Mouse (Mus musculus): Measurements from ENCODE around the gene Golim4.
A peak's percentile ranks its signal among the peaks of the same experiment; 100 is the strongest.
"Not testable (repeated sequence)": the region's sequence is repeated elsewhere in the genome, so short reads cannot be mapped to it uniquely, and the experiment has no call there.

The Golim4 gene

DNA sequence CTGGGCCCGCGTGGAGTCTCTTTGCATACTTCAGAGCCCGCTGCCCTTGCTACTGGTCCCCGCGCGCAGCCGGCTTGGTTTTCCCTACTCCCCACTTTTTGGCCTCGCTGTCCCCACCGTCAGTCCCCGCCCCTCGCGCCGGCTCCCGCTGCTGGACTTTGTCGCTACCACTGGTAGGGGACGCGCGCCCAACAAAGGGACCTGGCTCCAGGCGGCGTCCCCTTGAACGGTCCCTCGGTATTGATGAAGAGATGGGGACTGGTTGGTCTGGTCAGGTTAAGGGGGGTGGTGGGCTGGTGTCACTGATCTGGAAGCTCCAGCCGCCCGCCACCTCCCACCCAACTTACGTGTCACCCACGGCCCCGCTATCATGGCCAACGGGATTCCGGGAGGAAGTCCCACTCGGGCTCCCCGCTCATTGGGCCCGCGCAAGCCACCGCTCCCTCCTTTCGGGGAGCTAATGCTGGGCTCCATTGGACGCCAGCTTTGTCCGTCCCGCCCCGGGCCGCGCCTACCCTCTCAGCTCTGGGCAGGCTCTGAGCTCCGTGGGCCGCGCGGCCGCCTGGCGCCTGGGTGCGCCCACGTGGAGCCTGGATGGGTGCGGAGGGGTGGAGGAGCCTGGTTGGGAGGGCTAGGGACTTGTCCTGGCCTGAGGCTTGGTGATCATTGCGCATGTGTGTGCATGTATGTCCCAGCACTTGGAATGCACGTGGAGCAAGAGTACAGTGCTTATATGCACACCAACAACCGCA lies at the start of gene Golim4:
Golim4 (minus strand) TSS at position 399 of the 752 bp plus-strand sequence.
- peak; percentile 72 for DNase-seq (ENCODE audit: extremely low read depth, low read depth, low spot score)

- no peak for DNase-seq (ENCODE audit: extremely low read depth, low read depth, low spot score)
These were observed 48.9 kb upstream of the Golim4 start for GRCm38 (mm10) chr3:76005621-76006020.

DNA sequence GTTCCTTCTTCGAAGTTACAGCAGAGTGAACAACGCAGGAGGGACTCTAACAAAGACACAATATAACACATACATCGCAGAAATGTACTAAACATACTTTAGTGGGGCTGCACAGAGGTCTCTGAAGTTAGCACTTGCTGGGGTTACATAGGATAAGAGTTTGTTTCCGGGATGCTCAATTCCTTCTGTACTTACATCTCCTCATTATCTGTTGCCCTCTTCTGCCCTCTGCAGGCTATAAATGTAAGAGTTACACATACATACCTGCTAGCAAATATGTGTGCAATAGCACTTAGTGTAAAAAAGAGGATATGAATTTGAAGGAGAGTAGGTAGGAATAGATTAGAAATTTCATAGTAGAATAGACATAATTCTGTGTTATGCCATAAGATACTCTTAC lies 44.4 kb upstream of the Golim4 start:
- DNase-seq (ENCODE audit: extremely low read depth, low read depth, low spot score) = no peak

- DNase-seq (ENCODE audit: extremely low read depth, low read depth, low spot score) = no peak
These were observed 43.7 kb upstream of the Golim4 start for GRCm38 (mm10) chr3:76000481-76000880.

DNA sequence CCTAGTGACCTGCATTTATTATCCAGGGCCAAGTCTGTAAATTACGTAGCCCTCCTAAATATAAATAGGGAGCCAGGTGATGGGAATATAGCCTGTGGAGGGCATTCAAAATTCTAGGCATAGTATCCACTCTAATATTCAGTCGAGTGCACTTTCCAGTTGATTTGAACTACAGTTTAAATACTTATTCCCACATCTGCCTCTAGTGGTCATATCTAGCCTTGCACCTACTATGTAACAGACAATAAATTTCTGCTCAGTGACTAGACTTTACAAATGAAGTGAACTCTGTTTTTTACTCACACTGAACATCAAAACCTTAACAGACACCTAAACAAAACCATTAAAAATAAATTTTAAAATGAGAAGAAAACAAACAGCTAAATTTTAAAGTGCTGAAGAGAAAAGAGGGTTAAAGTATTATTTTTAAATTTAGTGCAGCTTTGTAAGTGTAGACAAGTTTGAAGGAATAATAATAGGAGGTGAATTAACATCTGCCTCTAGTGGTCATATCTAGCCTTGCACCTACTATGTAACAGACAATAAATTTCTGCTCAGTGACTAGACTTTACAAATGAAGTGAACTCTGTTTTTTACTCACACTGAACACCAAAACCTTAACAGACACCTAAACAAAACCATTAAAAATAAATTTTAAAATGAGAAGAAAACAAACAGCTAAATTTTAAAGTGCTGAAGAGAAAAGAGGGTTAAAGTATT lies 24.4 kb upstream of the Golim4 start:
- not testable (repeated sequence) for DNase-seq (ENCODE audit: extremely low read depth, low read depth, low spot score)

DNA sequence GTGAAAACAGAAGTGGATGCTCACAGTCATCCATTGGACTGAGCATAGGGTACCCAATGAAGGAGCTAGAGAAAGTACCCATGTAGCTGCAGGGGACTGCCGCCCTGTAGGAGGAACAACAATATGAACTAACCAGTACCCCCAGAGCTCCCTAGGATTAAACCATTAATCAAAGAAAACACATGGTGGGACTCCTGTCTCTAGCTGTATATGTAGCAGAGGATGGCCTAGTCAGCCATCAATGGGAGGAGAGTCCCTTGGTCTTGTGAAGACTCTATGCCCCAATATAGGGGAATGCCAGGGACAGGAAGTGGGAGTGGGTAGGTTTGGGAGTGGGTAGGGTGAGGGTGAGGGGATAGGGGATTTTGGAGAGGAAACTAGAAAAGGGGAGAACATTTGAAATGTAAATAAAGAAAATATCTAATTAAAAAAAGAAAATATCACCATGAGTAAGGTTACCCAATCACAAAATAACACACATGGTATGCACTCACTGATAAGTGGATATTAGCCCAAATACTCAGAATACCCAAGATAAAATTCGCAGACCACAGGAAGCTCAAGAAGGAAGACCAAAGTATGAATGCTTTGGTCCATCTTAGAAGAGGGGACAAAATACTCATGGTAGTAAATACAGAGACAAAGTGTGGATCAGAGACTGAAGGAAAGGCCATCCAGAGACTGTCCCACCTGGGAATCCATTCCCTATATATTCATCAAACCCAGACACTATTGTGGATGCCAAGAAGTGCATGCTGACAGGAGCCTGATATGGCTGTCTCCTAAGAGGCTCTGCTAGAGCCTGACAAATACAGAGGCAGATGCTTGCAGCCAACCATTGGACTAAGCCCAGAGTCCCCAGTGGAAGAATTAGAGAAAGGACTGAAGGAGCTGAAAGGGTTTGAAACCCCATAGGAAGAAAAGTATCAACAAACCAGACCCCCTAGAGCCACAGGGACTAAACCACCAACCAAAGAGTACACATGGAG lies 6.3 kb upstream of the Golim4 start:
- DNase-seq (ENCODE audit: extremely low read depth, low read depth, low spot score) = not testable (repeated sequence)

- DNase-seq (ENCODE audit: extremely low read depth, low read depth, low spot score) = no peak
These were observed 873 bp downstream of the Golim4 start for GRCm38 (mm10) chr3:75955661-75956491.

DNA sequence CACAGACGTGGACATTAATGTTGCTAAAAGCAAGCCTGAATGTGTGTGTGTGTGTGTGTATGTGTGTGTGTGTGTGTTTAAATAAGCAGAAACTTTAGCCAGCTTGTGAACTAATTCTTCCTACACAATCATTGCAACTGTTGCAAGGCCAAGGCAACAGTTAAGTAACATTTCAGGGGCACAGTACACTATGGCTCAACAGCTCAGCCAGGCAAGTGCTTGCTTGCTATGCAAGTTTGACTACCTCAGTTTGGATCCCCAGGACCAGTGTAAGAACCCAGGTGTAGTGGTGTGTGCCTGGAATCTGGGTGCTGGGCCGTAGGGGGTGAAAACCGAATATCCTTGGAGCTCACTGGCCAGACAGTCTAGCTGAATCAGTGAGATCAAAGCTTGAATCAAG lies 2.6 kb downstream of the Golim4 start:
- DNase-seq (ENCODE audit: extremely low read depth, low read depth, low spot score) = peak; percentile 93

DNA sequence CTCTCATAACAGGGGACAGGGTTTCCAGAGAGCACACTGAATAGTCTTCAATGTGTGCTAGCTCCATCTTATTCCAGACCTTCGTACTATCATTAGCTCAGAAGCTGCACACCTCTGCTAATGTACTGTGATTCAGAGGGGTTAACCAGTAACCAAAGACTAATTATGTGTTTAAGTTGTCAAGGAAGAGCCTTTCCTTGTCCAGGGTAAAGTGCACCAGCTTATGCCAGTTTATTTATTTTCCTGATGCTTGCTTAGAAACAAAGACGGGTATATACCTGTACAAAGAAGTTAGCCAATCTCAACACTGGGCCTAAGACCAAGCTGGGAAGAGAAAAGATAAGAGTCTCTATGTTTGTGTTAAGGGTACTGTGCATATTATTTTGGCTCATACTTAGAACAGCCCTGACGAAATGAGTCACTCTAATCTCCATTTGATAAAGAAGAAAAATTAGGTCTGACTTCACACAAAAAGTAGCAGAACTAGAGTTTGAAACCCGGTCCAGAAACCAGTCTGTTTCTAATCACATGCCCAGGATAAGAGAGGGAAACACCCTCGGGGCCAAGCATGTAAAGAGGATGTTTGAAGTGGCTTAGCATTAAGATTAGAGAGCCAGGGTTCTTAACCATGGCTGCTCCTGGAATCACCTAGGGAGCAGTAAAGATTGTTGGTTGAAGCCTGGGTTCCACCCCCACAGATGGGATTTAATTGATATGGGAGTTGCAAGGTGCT lies 4.3 kb downstream of the Golim4 start:
- peak; percentile 88 for DNase-seq (ENCODE audit: extremely low read depth, low read depth, low spot score)

DNA sequence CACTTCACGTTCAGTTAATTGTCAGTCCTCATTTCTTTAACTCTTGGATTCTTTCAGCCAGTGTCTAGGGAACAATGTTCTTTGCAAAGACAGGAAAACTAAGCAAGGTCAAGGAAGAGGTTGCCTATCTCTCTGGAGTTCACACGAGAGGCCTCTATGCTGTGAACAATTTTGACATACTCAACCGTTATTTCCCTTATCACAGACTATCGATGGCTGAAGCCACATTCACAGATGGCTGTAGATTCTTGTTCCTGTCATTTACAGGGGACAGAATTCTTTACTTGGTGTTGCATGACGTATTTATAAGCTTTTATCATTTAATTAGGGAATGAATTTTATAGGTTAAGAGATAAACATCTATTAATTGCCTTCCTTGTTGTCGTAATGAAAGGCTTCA lies 5.9 kb downstream of the Golim4 start:
- no peak for DNase-seq (ENCODE audit: extremely low read depth, low read depth, low spot score)

DNA sequence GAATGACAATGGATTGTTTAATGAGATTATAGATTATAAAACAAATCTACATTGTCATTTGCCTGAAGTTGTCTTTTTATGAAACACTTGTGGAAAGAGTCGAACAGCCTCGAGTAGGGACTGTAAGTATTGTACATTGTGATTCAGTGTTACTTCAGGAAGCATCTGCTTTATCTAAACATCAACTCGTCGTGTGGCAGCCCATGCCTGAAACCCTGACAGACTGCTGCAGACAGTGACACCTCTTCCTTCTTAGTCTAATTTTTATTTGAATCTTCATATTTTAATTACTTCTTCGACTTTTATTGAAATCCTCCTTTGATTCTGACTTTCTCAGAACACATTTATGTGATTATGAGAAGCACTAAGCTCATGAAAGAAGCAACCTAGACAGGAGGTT lies 7.4 kb downstream of the Golim4 start:
- DNase-seq (ENCODE audit: extremely low read depth, low read depth, low spot score) = no peak

DNA sequence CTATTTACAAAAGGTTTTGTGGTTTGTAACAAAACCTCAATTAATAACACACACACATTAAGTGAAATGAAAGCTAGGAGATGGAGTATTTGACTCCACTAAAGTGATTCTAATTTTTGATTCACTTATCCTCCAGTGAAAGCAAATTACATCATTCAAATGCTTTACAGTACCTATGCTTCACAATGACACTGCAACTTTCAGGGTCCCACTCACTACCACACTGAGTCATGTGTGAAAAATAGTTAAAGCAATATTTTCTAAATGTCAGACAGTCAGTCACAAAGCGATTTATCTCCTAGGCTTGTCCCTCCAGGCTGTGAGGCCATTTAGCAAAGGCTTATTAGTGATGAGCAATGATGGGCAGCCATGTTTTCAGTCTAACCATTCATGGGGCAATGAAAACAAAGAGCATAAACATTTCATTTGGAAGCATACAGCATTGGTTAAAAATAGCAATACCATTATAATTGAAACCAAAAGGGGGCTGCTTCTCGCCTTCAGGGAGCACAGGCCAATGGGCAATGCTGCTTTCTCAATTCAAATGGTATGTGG lies 8.1 kb downstream of the Golim4 start:
- DNase-seq (ENCODE audit: extremely low read depth, low read depth, low spot score) = no peak

DNA sequence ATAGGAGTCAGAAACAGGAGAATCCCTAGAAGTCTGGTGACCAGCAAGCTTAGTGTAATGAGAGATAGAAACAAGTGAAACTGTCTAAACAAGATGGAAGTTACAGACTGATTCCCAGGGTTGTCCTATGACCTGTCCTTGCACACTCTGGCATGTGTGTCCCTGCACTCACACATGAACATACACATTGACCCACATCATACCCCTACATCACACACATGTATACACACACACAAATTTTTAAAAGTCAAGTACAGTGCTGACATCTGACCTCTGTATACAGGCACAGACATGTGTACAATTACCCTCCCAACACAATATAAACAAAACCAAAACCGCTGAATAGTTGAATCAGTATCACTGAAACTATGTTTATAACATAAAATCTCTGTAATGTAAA lies 8.7 kb downstream of the Golim4 start:
- DNase-seq (ENCODE audit: extremely low read depth, low read depth, low spot score) = no peak

DNA sequence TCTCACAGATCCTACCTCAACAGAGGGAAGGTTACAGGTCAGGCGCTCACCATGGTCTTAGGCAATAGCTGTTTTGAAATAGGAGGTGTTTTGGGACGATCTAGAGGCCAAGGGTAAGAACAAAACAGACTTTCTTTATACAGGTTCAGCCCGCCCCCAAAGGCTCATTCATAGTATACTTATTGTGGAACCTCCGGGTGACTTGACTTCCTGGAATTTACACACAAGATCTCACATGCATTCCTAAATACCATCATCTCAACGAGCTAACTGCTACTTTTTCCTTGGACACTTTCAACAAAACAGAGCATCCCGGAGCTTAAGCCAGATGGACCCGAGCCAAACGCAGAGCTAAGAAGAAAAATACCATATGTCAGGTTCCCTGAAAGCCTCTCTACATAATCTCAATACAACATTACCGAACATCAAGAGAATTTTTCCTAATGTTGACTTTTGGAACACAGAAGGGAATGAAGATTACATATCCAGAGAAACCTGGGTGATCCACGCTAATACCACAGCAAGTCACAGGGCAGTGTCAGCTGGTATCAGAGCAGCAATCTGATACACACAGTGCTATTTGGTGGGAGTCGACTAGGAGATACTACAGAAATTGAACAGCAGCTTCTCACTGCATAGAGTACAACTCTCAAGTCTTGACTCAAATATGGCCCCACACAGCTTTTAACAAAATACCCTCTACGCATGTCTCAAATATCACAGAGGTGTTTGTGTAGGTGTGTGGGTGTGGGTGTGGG lies 14.3 kb downstream of the Golim4 start:
- peak; percentile 82 for DNase-seq (ENCODE audit: extremely low read depth, low read depth, low spot score)

GRCm38 (mm10) chr3:75941864-75942263 lies 14.9 kb downstream of the Golim4 start:
- no peak for DNase-seq (ENCODE audit: extremely low read depth, low read depth, low spot score)

- DNase-seq (ENCODE audit: extremely low read depth, low read depth, low spot score) = no peak
These were observed 20.6 kb downstream of the Golim4 start for GRCm38 (mm10) chr3:75936152-75936551.

GRCm38 (mm10) chr3:75930659-75931225 lies 26.0 kb downstream of the Golim4 start:
- no peak for DNase-seq (ENCODE audit: extremely low read depth, low read depth, low spot score)

DNA sequence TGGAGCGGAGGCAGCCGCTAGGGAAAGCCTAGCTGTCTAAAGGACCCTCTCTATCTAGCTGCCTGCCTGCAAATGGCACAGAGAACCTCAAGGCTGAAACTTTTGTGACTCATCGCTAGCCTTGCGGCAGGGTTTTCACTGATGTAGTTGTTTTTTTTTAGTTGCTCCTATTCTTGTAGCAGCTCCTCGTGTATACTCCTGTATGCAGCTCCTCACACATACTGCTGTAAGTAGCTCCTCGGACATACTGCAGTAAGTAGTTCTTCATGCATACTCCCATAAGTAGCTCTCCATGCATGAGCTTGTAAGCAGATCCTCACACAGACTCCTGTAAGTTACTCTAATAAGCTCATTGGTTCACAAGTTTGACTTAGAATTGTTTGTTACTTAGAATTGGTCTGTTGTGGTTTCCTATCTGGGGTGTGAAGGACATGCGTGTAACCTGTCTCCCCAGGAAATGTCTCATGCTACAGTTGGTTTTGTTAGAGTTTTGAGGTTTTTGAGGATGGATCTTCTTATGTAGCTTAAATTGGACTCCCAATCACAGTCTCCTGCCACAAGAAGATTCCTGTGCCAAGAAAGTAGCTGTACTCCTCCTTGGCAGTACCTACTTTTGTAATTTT lies 26.7 kb downstream of the Golim4 start:
- no peak for DNase-seq (ENCODE audit: extremely low read depth, low read depth, low spot score)

All from fat pad, adult 2 months (tissue).